Mouse (Mus musculus) ES-Bruce4 (cell line): Measurements from ENCODE around the gene Maml2.

Experiments
- CTCF ChIP-seq: IDR thresholded peaks from one replicate; pipeline ENCODE4 v1.8.1; 2011; ENCODE audit warnings: low read depth, low read length
- EP300 ChIP-seq: IDR thresholded peaks from 2 replicates; pipeline ENCODE4 v1.6.1; 2011; ENCODE audit warnings: low read depth, low read length; ENCODE audit not compliant: insufficient read depth
- POLR2A ChIP-seq: IDR thresholded peaks from one replicate; pipeline ENCODE4 v1.8.1; 2011; ENCODE audit warnings: low read length; ENCODE audit not compliant: insufficient read depth

- TF ChIP-seq CTCF: no peak
- TF ChIP-seq POLR2A: no peak
- no peak for TF ChIP-seq EP300
These were observed 353.3 kb downstream of the Maml2 start for GRCm38 (mm10) chr9:13651065-13651464.
